Mouse (Mus musculus) liver, embryonic 15.5 days (tissue): ENCODE measurements around the gene Nat9. TPM values are rescaled to one million over a fixed set of nuclear protein-coding genes. Genes with fewer than 3 reads are reported as not detected.

ENCODE experiments used
- ATAC-seq: fragments of 200-750 bp; cut with Nextera tagmentation; 2 replicates; pipeline ENCODE4 v1.8.0; 2017; ENCODE audit warnings: moderate number of reproducible peaks, mild to moderate bottlenecking, moderate library complexity; ENCODE audit not compliant: insufficient read depth
- H3K27ac ChIP-seq: fragments of 300-500 bp; sonication (generic); replicated peaks from 2 replicates; pipeline ENCODE4 v1.5.1; 2015; ENCODE audit warnings: mild to moderate bottlenecking, inconsistent platforms
- H3K27me3 ChIP-seq: fragments of 300-500 bp; sonication (generic); 2 replicates; pipeline ENCODE4 v1.6.1; 2015; ENCODE audit warnings: mild to moderate bottlenecking, inconsistent platforms
- H3K36me3 ChIP-seq: fragments of 300-500 bp; sonication (generic); replicated peaks from 2 replicates; pipeline ENCODE4 v1.6.1; 2015; ENCODE audit warnings: moderate library complexity, mild to moderate bottlenecking, inconsistent platforms
- H3K4me1 ChIP-seq: fragments of 300-500 bp; sonication (generic); replicated peaks from 2 replicates; pipeline ENCODE4 v1.6.1; 2015; ENCODE audit warnings: inconsistent platforms
- H3K4me2 ChIP-seq: fragments of 300-500 bp; sonication (generic); 2 replicates; pipeline ENCODE4 v1.6.1; 2015; ENCODE audit warnings: moderate library complexity, mild to moderate bottlenecking, inconsistent platforms
- H3K4me3 ChIP-seq: fragments of 300-500 bp; sonication (generic); replicated peaks from 2 replicates; pipeline ENCODE4 v1.5.1; 2015; ENCODE audit warnings: mild to moderate bottlenecking, inconsistent platforms
- H3K9ac ChIP-seq: fragments of 300-500 bp; sonication (generic); 2 replicates; pipeline ENCODE4 v1.6.1; 2015; ENCODE audit warnings: moderate library complexity, mild to moderate bottlenecking, inconsistent platforms
- H3K9me3 ChIP-seq: fragments of 300-500 bp; sonication (generic); replicated peaks from 2 replicates; pipeline ENCODE4 v1.6.1; 2016; ENCODE audit warnings: inconsistent platforms
- WGBS: fragments of 180-500 bp; shearing (Covaris S2); methylation state at CpG from one replicate; pipeline ENCODE4 v1.1.7; 2015; ENCODE audit warnings: mixed read lengths; ENCODE audit not compliant: insufficient replicate concordance; 5-methylcytosine and 5-hydroxymethylcytosine counted together
- polyA plus RNA-seq: library from polyadenylated mRNA; unstranded; fragments of >200 nt; fragmentation: Nextera tagmentation; extraction: Ambion mirVana; gene quantifications from 2 replicates; pipeline ENCODE4 v1.2.1, GENCODE M21; 2015

Gene Nat9
- polyA plus RNA-seq, 1 experiment from 2014 or later = 9.9 TPM

- ATAC-seq = no peak
- WGBS = 76% methylated on average over 24 of the region's 24 CpGs
- H3K27me3 ChIP-seq = no peaks in the 10 kb centered on the region
- H3K9ac ChIP-seq = no peak overlapping the region
- H3K36me3 ChIP-seq = peaks cover 35% of the 10 kb centered on the region
- H3K4me1 ChIP-seq = peaks cover 67% of the 10 kb centered on the region
- H3K9me3 ChIP-seq = no peaks in the 10 kb centered on the region
- H3K4me3 ChIP-seq = no peak overlapping the region
- peak overlapping the region; percentile 72 for H3K27ac ChIP-seq
- no peak overlapping the region for H3K4me2 ChIP-seq
Observed at GRCm38 (mm10) chr11:115176399-115177190, 11.1 kb downstream of the Nat9 start.

GRCm38 (mm10) chr11:115173549-115174339, 13.9 kb downstream of the Nat9 start:
- no peak for ATAC-seq
- H3K27ac ChIP-seq = no peak overlapping the region
- H3K27me3 ChIP-seq = no peaks in the 10 kb centered on the region
- H3K4me2 ChIP-seq = peak overlapping the region; percentile 27
- H3K4me1 ChIP-seq = peaks cover 81% of the 10 kb centered on the region
- H3K4me3 ChIP-seq = no peak overlapping the region
- no peaks in the 10 kb centered on the region for H3K9me3 ChIP-seq
- no peak overlapping the region for H3K9ac ChIP-seq
- H3K36me3 ChIP-seq = peaks cover 17% of the 10 kb centered on the region; the same call in 1 of the 2 replicates
- 21% methylated on average over 16 of the region's 16 CpGs for WGBS

DNA sequence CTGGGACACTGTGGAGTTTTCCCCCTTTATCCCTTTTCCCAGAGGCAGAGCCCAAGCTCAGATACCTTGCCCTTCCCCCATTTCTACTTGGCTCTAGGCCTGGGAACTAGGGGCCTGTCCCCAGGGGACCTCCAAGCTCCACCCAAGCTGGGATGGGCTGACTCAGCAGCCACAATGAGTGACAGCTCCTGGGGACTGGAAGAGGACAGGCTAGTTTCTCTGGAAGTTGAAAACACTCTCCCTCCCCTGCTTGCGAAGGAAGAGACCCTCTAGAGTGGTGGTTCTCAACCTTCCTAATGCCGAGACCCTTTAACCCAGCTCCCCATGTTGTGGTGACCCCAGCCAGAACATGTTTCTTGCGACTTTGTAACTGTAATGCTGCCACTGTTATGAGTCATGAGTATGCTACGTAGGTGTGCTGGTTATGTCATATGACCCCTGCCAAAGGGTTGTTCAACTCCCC, 14.8 kb downstream of the Nat9 start:
- 29% methylated on average over 4 of the region's 4 CpGs for WGBS
- no peak for ATAC-seq
- no peak overlapping the region for H3K9ac ChIP-seq
- peak overlapping the region; percentile 27 for H3K4me2 ChIP-seq
- no peak overlapping the region for H3K4me3 ChIP-seq
- peaks cover 16% of the 10 kb centered on the region for H3K36me3 ChIP-seq
- peaks cover 82% of the 10 kb centered on the region for H3K4me1 ChIP-seq
- no peak overlapping the region for H3K27ac ChIP-seq
- H3K27me3 ChIP-seq = no peaks in the 10 kb centered on the region
- H3K9me3 ChIP-seq = no peaks in the 10 kb centered on the region

GRCm38 (mm10) chr11:115171125-115171524, 16.5 kb downstream of the Nat9 start:
- Histone ChIP-seq H3K4me3 (no peak overlapping the region), H3K27me3 (no peaks in the 10 kb centered on the region), H3K36me3 (peaks cover 10% of the 10 kb centered on the region; the same call in 1 of the 2 replicates), H3K4me1 (peaks cover 79% of the 10 kb centered on the region), H3K27ac (no peak overlapping the region), H3K9me3 (no peaks in the 10 kb centered on the region), H3K4me2 (no peak overlapping the region), H3K9ac (no peak overlapping the region)
- 62% methylated on average over 8 of the region's 8 CpGs for WGBS
- no peak for ATAC-seq

DNA sequence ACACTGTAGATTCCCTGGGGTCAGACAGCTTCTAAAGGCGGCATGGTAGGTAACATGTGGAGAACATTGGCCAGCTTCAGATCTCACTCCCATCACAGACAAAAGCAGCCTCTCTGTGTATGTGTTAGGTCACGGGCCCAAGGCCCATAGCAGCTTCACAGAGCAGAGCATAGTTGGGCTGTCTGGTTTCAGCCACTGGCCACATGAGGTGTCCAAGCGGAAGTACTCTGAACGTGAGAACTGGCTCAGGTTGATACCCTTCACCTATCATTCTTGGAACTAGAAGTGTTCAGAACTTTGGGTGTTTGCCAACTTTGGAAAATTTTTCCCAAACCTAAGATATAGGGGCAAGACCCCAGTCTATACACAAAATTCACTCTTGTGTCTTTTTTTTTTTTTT, 18.2 kb downstream of the Nat9 start:
- H3K4me1 ChIP-seq = peaks cover 76% of the 10 kb centered on the region
- H3K9ac ChIP-seq = no peak overlapping the region
- no peak for ATAC-seq
- no peak overlapping the region for H3K27ac ChIP-seq
- H3K9me3 ChIP-seq = no peaks in the 10 kb centered on the region
- no peak overlapping the region for H3K4me2 ChIP-seq
- H3K27me3 ChIP-seq = peaks cover 12% of the 10 kb centered on the region
- no peak overlapping the region for H3K4me3 ChIP-seq
- WGBS = 61% methylated on average over 4 of the region's 4 CpGs
- peaks cover 6% of the 10 kb centered on the region; the same call in 1 of the 2 replicates for H3K36me3 ChIP-seq

- peaks cover 74% of the 10 kb centered on the region for H3K4me1 ChIP-seq
- no peak overlapping the region for H3K4me2 ChIP-seq
- no peak for ATAC-seq
Observed at GRCm38 (mm10) chr11:115167631-115168249, 19.9 kb downstream of the Nat9 start.

GRCm38 (mm10) chr11:115166776-115167175, 20.9 kb downstream of the Nat9 start:
- no peak for ATAC-seq
- no peak overlapping the region for H3K4me3 ChIP-seq
- H3K4me2 ChIP-seq = peak overlapping the region; percentile 94; the same call in 1 of the 2 replicates
- no peaks in the 10 kb centered on the region for H3K9me3 ChIP-seq
- peaks cover 6% of the 10 kb centered on the region; the same call in 1 of the 2 replicates for H3K36me3 ChIP-seq
- no peak overlapping the region for H3K9ac ChIP-seq
- peaks cover 24% of the 10 kb centered on the region for H3K27me3 ChIP-seq
- 71% methylated on average over 3 of the region's 3 CpGs for WGBS
- no peak overlapping the region for H3K27ac ChIP-seq
- H3K4me1 ChIP-seq = peaks cover 74% of the 10 kb centered on the region

More at GRCm38 (mm10) chr11:115167631-115168249, 19.9 kb downstream of the Nat9 start:
- no peaks in the 10 kb centered on the region for H3K9me3 ChIP-seq
- no peak overlapping the region for H3K9ac ChIP-seq
- 58% methylated on average over 8 of the region's 8 CpGs for WGBS
- peaks cover 24% of the 10 kb centered on the region for H3K27me3 ChIP-seq
- no peak overlapping the region for H3K27ac ChIP-seq
- peaks cover 6% of the 10 kb centered on the region; the same call in 1 of the 2 replicates for H3K36me3 ChIP-seq
- no peak overlapping the region for H3K4me3 ChIP-seq

GRCm38 (mm10) chr11:115164976-115165374, 22.7 kb downstream of the Nat9 start:
- H3K27me3 ChIP-seq = peaks cover 26% of the 10 kb centered on the region
- 8% methylated on average over 9 of the region's 9 CpGs for WGBS
- peak overlapping the region; percentile 94 for H3K4me2 ChIP-seq
- peaks cover 78% of the 10 kb centered on the region for H3K4me1 ChIP-seq
- H3K36me3 ChIP-seq = peaks cover 6% of the 10 kb centered on the region; the same call in 1 of the 2 replicates
- H3K9me3 ChIP-seq = no peaks in the 10 kb centered on the region
- peak overlapping the region; percentile 70; the same call in 1 of the 2 replicates for H3K27ac ChIP-seq
- peak overlapping the region; percentile 74; the same call in 1 of the 2 replicates for H3K9ac ChIP-seq
- H3K4me3 ChIP-seq = peak overlapping the region; percentile 77
- no peak for ATAC-seq

- Histone ChIP-seq H3K36me3 (peaks cover 6% of the 10 kb centered on the region; the same call in 1 of the 2 replicates), H3K4me2 (peak overlapping the region; percentile 94), H3K4me1 (peaks cover 81% of the 10 kb centered on the region), H3K27ac (peak overlapping the region; percentile 70; the same call in 1 of the 2 replicates), H3K9me3 (no peaks in the 10 kb centered on the region), H3K9ac (peak overlapping the region; percentile 74), H3K4me3 (peak overlapping the region; percentile 77), H3K27me3 (peaks cover 26% of the 10 kb centered on the region)
- 1% methylated on average over 14 of the region's 14 CpGs for WGBS
- ATAC-seq = no peak
Observed at GRCm38 (mm10) chr11:115164341-115164975, 23.2 kb downstream of the Nat9 start.

DNA sequence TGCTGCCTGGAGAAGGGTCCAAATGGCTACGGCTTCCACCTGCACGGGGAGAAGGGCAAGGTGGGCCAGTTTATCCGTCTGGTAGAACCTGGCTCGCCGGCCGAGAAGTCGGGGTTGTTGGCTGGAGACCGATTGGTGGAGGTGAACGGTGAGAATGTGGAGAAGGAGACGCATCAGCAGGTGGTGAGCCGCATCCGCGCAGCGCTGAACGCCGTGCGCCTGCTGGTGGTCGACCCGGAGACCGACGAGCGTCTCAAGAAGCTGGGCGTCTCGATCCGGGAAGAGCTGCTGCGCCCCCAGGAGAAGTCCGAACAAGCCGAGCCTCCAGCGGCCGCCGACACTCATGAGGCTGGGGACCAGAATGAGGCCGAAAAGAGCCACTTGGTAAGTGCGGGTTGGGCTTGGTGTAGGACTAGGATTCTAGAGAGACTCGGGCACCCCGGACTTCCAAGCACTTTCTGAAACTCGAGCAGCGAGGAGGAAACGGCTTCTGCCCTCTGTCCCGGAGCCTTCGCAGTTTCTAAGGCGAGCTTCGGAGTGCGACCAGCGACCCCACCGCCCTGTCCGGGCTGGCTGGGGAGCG, 24.0 kb downstream of the Nat9 start:
- Histone ChIP-seq H3K9ac (peak overlapping the region; percentile 74), H3K4me3 (peak overlapping the region; percentile 77), H3K9me3 (no peaks in the 10 kb centered on the region), H3K36me3 (peaks cover 6% of the 10 kb centered on the region; the same call in 1 of the 2 replicates), H3K27me3 (peaks cover 26% of the 10 kb centered on the region), H3K4me2 (peak overlapping the region; percentile 94), H3K4me1 (peaks cover 76% of the 10 kb centered on the region), H3K27ac (peak overlapping the region; percentile 70)
- peak; percentile 8; the same call in 1 of the 2 replicates for ATAC-seq
- under 1% methylated on average over 47 of the region's 47 CpGs for WGBS
